Mouse (Mus musculus) heart, adult 18-20 months (tissue): ENCODE measurements around the gene Gzmm. TPM values are rescaled to one million over a fixed set of nuclear protein-coding genes. Genes with fewer than 3 reads are reported as not detected.
"Not testable (repeated sequence)": the region's sequence is repeated elsewhere in the genome, so short reads cannot be mapped to it uniquely, and the experiment has no call there.

Source experiments
- DNase-seq, 2 experiments: peaks; one replicate each; pipeline ENCODE4 v3.0.0; 2021 to 2022; ENCODE audit warnings: mixed read lengths in 1 of 2
- total RNA-seq, 2 experiments: library from RNA; stranded (reverse); gene quantifications; 2 replicates each; pipeline ENCODE4 v1.2.3; 2021

Gene Gzmm
- total RNA-seq, 2 experiments from 2014 or later: 7.2 to 7.9 TPM

DNA sequence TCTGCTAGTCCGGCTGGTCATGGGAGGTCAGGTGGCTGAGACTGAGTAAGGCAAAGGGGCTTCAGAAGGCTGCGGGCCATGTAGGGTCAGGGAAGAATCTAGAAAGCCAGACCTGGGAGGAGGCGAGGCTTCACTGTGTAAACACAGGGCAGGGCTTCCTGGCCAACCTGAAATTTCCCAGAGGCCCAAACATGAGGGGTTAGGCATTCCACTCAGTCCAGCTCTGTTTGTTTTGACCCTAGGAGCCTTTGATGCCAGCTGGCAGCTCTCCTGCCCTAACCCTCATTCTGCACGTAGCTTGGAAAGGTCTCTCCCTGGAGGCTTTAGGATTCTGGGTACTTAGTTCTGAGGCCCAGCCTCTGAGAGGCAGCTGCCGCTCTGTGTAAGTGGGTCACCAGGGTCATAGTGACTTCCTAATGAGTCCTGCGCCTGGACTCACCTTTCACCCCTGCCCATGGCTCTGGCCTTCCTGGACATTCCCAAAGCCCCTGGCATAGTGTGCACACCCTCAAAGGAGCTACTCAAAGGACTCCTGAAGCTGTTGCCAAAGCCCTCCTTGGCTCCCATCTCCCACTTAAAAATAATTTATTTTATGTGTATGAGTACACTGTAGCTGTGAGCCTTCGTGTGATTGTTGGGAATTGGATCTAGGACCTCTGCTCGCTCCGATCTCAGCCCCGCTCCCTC is 12.8 kb downstream of the Gzmm start:
- peak; percentile 81 to 89 for DNase-seq

DNA sequence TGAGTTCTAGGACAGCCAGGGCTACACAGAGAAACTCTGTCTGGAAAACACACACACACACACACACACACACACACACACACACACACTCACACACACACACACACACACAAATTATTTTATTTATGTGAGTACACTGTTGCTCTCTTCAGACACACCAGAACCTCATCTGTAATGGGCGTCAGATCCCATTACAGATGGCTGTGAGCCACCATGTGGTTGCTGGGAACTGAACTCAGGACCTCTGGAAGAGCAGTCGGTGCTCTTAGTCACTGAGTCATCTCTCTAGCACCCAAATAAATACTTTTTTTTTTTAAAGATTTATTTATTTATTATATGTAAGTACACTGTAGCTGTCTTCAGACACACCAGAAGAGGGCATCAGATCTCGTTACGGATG is 14.2 kb downstream of the Gzmm start:
- not testable (repeated sequence) for DNase-seq

DNA sequence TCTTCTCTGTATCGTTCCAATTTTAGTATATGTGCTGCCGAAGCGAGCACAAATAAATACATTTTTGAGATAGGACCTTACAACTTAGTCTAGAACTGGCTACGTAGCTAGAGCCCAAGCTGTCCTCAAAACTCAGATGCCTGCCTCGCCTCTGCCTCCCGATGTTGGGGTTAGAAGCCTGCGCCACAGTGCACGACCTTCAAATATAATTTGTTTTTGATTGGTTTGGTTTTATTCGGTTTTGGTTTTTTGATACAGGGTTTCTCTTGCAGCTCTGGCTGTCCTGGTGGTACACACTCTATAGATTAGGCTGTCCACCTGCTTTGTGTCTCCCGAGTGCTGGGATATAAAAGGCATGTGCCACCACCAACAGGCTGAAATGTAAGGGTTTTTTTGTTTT is 14.7 kb downstream of the Gzmm start:
- no peak for DNase-seq

DNA sequence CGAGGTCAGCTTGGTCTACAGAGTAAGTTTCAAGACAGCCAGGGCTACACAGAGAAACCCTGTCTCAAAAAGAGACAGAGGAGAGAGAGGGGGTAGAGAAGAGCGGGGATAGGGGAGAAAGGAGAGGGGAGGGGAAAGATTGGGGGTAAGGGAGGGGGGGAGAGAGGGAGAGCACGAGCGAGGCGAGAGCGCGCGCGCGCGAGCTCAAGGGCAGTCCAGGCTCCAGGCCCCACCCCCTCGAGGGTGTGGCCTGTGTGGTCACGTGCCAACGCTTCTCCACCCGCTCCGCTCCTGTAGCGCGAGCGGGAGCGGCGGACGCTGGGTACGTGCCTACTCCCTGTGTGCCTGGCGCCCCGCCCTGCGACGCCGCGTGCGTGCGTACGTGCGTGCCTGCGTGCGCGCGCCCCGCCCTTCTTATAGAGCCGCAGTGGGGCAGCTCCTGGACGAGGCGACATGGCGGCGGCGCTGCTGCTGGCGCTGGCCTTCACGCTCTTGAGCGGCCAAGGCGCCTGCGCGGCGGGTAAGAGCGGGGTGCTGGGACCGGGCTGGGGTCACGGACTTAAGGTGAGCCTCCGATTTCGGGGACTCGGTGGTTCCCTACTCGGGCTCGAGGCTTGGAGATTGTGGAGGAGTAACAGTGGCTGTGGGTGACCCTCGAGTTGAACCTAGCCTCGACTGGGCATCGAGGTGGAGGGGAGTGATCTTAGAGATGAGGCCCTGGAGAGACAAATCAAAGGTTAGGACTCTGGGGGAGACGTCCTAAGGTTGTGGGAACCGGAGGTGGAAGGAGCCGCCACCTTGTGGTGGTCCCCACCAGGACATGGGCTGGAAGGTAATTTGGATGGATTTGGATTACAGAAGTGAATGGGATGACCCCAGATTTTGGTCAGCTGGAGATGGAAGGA is 15.5 kb downstream of the Gzmm start, which contains the start of gene Bsg:
Gene Bsg (plus strand): TSS at position 427 of the 905 bp plus-strand sequence.
- DNase-seq: peak; percentile 98 to 99

DNA sequence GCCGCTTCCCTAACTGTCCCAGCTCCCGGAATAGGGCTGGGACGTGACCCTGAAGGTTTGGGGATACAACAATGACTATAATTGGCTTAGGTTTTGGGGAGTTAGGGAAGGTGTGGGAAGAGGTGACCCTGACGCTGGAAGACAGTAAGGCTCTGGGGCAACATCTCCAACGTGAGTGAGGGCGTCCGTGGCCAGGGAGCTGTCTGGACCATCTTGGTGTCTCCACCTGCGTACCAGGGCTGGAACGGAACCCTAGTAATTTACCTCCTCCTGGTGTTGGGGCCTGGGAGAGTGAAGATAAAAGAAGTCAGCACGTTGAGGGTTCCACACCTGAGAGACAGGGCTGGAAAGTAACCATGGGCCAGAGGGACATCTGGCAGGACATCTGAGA is 16.1 kb downstream of the Gzmm start:
- no peak for DNase-seq

DNA sequence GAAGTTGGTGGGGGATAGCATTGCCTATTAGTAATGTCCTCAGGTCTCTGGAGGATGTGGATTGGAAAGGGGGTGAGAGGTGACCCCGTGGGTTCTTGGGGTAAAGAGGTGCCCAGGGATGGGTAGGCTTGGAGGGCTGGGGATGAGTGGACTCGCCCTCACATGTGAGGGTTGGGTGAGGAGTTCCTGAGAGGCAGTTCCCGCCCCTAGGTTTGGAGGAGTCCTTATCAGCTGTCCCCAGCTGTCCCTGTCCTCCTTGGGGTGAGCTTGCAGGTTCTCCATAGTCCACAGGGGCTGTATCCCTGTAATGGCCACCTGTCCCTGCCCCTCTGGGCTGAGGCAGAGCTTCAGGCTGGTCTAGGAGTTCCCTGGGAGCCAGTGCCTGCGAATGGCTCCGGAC is 17.1 kb downstream of the Gzmm start:
- no peak for DNase-seq

DNA sequence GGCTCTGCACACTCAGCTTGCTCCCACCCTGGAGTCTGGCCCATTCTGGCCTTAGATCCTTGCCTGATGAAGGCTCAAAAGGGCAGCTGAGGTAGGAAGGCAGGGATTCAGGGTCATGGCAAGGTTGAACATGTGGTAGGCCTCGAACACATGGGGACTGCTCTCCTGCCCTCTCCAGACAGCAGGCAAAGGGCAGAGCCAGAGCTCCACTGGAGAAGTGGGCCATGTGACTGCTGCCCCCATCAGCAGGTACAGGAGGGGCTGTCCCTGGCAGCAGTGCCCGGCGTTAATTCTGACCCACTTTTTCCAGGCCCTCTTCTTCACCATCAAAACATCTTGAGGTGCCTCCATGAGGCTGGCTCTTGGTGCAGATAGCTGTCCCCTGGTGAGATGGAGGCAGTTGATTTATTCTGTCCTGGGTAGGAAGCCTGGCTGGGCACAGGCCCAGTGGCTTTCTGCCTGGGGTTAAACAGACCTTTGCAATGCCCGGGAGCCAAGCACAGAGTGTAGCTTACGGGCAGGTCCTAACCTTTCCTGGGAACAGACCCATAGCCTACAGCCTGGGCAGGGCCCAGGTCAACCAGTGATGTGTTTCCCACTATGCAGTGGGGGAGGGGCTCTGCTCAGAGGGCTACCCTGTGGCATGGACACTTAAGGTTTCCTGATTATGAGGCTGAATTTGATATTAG is 17.7 kb downstream of the Gzmm start:
- peak; percentile 42 to 43 for DNase-seq

DNA sequence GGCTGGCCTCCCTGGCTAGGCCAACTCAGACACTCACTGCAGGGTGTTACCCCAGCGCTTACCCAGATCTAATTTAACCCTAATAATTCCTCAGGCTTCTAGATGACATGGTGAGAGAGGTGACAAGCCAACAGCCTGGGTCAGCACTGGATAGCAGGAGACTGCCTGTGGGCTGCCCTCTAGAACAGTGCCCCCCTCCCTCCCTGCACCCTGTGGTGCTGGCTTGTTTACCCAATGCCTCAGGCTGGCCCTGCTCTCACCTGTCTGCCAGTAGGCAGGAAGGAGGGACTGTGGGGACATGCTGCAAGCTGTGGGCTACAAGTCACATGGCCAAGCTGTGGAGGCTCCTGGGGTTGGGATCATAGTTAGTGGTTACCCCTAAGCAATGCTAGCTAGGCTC is 18.3 kb downstream of the Gzmm start:
- no peak for DNase-seq

DNA sequence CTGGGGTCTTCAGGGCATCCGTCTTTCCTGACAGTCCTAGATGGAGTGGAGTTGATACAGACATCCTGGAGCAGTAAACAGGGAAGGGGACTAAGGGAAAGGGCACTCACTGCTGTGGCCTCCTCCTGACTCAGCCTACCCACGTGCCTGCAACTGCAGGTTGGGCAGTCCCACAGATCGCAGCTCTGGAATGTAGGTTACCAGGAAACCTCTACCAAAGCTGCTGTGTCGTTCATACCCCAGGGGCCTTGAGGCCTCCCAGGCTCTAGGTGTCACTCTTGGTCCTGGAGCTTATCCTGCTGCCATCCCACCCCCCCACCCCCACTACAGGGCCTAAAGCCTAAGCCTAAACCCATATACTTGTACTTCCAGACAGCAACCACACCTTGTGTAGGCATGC is 18.9 kb downstream of the Gzmm start:
- DNase-seq: no peak

DNA sequence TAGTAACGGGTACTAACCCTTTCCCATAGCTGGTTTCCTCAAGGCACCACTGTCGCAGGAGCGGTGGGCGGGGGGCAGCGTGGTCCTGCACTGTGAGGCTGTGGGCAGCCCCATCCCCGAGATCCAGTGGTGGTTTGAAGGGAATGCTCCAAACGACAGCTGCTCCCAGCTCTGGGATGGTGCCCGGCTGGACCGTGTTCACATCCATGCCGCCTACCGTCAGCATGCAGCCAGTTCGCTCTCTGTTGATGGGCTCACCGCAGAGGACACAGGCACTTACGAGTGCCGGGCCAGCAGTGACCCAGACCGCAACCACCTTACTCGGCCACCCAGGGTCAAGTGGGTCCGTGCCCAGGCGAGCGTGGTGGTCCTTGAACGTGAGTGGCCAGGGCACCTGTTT is 19.8 kb downstream of the Gzmm start:
- DNase-seq: peak in 1 of 2 experiments; percentile 30

DNA sequence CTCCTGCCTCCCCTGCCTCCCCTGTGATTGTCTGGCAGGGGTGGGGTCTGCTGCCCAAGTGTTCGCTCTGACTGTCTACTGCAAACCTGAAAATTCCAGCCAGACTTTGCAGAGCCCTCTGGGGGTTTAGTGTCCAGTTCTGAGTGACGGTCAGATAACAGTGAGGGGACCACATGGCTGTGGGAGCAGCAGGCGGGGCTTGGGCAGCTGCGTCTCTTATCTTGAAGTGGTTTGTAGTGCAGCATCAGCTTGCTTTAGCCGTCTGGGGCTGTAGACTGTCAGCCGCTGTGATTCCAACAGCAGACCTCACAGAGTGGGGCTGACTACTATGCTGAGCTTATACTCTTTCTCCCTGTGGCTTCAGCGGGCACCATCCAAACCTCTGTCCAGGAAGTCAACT is 20.5 kb downstream of the Gzmm start:
- no peak for DNase-seq

DNA sequence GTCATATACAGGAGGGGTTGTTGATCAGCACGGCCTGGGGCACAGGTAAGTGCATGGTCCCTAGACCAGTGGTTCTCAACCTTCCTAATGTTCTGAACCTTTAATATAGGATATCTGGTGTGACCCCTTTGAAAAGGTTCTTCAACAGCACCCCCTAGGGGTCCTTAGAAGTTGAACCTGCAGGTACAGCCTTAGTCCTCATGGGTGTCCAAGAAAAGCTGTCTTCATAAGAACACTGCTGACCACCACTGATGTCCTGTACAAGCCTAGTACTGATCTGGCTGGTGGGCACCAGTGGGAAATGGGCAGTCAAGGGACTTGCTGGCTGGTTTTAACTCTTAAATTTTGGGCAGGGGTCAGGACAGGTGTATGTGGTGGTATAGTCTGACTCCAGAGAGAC is 23.2 kb downstream of the Gzmm start:
- DNase-seq: peak in 1 of 2 experiments; percentile 31

DNA sequence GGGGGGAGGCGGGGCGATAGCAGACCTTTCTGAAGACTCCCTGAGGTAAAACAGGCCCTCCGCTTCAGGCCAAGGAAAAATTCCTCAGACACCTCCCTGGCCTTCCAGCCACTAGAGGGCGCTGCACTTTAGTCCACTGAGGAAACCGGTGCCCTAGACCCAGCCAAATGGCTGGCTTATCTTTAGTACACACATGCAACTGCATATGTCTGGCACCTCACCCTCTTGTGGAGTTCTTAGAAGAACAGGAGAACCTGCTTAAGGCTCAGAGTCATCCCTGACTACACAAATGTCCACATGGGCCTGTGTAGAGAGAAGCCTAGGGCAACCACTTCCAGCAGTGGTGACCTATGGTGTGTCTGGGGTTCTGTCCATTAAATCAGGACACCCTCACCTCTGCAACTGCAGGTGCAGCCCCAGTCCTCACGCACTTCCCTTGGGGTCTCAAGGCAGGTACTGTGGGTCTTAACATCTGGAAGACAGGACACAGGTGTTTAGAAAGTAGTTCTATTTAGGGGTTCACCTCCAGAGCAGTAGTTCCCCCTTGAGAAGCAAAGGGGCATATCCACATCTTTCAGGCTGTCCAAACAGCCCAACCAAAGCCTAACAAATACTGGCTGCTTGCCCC is 23.8 kb downstream of the Gzmm start:
- DNase-seq: peak; percentile 72 to 91

DNA sequence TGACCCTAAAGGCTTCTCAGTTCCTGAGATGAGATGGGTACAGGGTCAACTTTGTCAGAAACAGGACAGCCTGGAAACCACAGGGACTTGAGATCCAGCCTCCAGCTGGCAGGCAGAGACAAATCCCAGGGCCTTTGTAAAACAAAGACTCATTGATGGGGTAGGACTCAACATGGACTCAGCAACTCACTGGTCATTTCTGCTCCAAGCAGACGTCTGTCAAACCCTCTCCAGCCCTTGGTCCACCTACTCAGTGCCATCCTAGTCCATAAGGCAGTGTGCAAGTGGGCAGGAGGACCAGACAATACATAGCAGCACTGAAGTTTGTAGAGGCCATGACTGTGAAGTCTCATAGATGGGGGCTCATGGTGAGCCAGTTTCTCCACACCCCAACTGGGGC is 24.3 kb downstream of the Gzmm start:
- no peak for DNase-seq

DNA sequence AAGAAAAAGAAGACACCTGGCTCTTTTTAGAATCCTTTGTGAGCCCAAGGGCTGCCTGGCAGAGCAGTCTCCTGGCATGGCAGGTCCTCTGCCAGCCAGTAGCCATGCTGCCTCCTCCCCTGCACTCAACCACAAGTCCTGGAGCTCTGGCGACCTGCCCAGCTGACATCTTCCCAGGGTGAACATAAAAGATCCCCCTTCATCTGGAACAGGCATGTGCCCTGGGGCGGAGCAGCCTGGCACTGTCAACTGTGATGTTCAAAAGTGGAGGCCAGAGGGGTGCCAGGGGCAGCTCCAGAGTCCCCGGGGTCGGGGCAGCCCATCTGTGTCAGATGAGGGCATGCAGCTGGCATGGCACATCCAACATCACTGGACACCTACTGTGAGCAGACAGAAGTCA is 26.2 kb downstream of the Gzmm start:
- no peak for DNase-seq

DNA sequence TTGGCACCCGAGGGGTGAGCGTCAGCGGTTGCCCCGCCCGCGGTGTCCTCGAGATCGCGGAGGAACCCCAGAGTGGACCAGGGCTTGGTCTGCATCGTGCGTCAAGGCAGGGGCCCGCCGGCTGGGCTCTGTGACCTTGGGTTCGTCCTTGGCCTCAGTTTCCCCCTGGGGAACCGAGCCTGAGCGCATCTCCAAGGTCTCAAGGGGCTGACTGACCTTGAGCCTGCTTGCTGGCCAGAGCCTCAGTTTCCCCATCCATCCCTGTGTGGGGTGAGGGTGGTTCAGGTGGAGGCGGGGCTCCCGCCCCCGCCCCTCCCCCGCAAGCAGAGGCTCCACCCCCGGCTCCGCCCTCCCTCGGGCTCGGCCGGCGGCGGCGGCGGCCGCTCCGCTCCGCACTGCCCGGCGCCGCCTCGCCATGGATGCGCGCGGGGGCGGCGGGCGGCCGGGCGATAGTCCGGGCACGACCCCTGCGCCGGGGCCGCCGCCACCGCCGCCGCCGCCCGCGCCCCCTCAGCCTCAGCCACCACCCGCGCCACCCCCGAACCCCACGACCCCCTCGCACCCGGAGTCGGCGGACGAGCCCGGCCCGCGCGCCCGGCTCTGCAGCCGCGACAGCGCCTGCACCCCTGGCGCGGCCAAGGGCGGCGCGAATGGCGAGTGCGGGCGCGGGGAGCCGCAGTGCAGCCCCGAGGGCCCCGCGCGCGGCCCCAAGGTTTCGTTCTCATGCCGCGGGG is 27.6 kb downstream of the Gzmm start, which contains the start of gene Hcn2:
Gene Hcn2 (plus strand): TSS at position 381 of the 734 bp plus-strand sequence.
- no peak for DNase-seq

DNA sequence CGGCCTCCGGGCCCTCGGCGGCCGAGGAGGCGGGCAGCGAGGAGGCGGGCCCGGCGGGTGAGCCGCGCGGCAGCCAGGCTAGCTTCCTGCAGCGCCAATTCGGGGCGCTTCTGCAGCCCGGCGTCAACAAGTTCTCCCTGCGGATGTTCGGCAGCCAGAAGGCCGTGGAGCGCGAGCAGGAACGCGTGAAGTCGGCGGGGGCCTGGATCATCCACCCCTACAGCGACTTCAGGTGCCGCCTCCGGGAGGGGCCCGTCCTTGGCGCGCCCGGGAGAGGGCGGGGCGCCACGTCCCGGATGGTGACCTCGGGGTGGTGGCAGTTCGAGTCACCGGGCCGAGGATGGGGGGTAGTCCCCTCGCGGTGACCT is 28.2 kb downstream of the Gzmm start:
- no peak for DNase-seq

DNA sequence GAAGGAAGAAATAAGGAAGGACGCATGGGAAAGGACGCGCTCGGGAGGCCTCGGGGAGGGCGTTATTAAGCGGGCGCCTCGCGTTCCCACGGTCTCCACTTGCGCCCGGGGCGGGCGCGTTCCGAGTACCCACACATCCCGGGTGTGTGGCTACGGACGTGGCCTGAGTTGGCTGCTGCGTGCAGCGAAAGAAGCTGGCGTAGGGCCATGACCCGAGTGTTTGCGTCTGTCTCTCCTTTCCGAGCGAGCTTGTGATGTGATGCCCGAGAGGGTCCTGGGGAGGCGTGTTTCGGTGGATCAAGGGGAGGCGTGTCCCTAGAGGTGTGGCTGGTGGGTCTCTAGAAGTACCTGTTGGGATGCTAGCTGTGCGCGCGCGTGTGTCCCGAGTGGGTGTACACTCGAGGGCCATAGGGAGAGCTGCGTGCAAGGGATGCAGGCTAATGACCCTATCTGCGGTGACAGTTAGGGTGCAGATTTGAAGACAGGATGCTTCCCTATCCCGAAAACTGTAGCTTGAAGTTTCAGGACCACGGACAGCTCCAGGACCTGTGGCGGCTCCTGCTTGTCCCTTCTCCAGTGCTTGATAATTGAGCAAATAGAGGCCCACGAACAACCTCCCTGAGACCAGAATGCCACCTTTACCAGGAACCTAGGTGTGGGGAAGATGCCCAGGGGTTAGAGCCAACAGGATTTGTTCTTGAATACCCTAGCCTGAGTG is 29.0 kb downstream of the Gzmm start:
- peak; percentile 58 to 88 for DNase-seq

DNA sequence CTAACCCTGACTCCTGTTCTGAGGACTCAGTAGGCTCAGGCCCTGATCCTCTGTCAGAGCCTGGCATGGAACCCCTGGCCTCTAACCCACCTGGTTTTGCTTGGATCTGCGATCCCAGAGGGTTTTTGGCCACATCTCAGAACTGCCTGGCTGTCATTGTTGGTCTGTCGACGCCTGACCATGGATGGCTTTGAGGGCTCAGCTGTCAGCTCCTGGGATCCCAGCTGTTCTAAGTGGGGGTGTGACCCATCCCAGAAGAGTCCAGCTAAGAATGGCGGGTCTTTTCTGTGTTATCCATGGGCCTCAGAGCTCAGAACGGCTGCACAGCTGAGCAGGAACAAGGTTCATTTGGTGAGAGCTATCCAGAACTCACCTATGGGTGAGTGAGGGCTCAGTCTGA is 32.3 kb downstream of the Gzmm start:
- no peak for DNase-seq

DNA sequence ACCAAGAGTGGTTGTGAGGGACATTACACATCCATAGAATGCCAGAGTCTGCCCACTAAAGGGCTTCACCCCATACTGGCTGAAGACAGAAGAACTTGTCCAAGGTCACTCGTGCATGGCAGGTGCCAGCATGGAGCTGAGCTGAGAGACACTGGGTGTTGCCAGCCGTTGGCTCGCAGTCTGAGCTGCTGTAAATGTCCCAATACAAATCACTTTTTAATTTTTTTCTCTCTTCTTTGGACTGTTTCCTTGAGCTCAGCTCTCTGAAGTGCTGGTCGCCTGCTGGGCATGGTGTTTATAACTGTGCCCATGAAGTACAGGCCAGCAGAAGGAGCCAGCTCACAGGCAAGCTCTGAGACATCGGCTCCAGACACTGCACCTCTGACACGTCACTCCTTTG is 34.2 kb downstream of the Gzmm start:
- peak in 1 of 2 experiments; percentile 45 for DNase-seq

DNA sequence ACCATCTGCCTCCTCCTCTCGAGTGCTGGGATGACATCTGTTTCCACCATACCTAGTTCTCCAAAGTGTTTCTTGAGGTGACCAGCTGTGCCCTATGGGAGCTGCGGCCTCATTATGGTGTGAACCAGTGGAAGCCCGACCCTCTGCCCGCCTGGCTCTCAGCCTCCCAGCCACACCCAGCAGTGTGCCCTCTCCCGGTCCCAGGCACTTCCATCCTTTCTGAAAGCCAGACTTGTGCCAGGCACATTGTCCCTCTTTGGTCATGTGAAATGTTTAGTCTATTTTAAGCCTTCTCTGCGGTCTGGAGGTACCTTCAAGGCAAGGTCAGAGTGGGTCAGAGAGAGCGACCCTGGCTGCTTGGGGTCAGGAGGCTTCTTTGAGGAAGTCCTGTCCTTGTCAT is 34.9 kb downstream of the Gzmm start:
- DNase-seq: peak in 1 of 2 experiments; percentile 50
